Comparison of ENCODE assay signal across 8 mouse cellular contexts in the genomic region with DNA sequence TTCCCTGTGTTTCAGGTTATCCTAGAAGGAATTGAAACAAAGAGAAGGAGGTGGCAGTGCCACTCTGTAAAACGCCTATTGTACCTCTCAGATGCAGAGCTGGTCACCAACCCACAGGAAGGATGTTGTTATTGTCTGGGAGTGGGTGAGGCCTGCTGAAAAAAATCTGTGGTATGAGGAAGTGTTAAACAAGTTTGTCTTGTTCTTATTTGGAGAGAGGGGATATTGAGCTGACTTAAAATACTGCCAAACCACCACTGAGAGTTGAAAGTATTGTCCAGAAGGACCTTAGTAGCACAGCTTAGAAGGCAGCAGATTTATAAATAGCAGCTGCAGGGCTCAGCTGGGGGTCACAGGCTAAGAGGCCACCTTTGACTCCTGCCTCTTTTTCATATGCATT. TPM values are rescaled to one million over a fixed set of nuclear protein-coding genes. Genes with fewer than 3 reads are reported as not detected.
DNase-seq lines count a peak whose midpoint lies in the region; ATAC-seq and TF ChIP-seq lines count a peak whose summit lies in the region.

No protein-coding gene starts in this region.

- H3K9me3 ChIP-seq in hindbrain, embryonic 12.5 days (replicated peaks): no peaks in the 10 kb centered on the region
- no peaks in the 10 kb centered on the region for H3K9me3 ChIP-seq in hindbrain, embryonic 11.5 days (ENCODE audit: control insufficient read depth, low read length)
- no peaks in the 10 kb centered on the region for H3K9me3 ChIP-seq in hindbrain, postnatal 0 days (ENCODE audit: low read length)

- no peak for DNase-seq in hindbrain, embryonic 11.5 days (ENCODE audit: low spot score)
- DNase-seq in NIH3T3 (ENCODE audit: low read depth): peak; percentile 18
- DNase-seq in hindbrain, postnatal 0 days (ENCODE audit: low spot score): no peak
- no peak for DNase-seq in right cerebral cortex, postnatal 4 days
- no peak for DNase-seq in ovary, adult 18-20 months (ENCODE audit: low spot score)
- no peak for DNase-seq in adrenal gland, adult 18-20 months (ENCODE audit: low spot score in 2 of 2)

- H3K4me2 ChIP-seq in hindbrain, embryonic 12.5 days (replicated peaks): no peak overlapping the region
- no peak overlapping the region for H3K4me2 ChIP-seq in hindbrain, embryonic 11.5 days (replicated peaks; ENCODE audit: low read depth, low read length)
- H3K4me2 ChIP-seq in hindbrain, postnatal 0 days (ENCODE audit: low read depth, low read length): no peak overlapping the region
- H3K4me2 ChIP-seq in myocyte (ENCODE audit: low read depth): peak overlapping the region; percentile 51

- no peaks in the 10 kb centered on the region for H3K27me3 ChIP-seq in hindbrain, embryonic 12.5 days
- H3K27me3 ChIP-seq in hindbrain, embryonic 11.5 days (ENCODE audit: control insufficient read depth, insufficient read depth, low read length): no peaks in the 10 kb centered on the region
- no peaks in the 10 kb centered on the region for H3K27me3 ChIP-seq in hindbrain, postnatal 0 days (ENCODE audit: insufficient read depth, low read length)
- no peaks in the 10 kb centered on the region for H3K27me3 ChIP-seq in myocyte (ENCODE audit: control insufficient read depth, insufficient read depth, insufficient read length)

- peak overlapping the region; percentile 13; the same call in 1 of the 2 replicates for H3K27ac ChIP-seq in hindbrain, embryonic 12.5 days
- H3K27ac ChIP-seq in hindbrain, embryonic 11.5 days (ENCODE audit: low read depth, low read length): no peak overlapping the region
- H3K27ac ChIP-seq in hindbrain, postnatal 0 days: peak overlapping the region; percentile 15; the same call in 1 of the 2 replicates

- H3K79me2 ChIP-seq in myocyte (ENCODE audit: control insufficient read depth, insufficient read depth): no peaks in the 10 kb centered on the region

- no peak overlapping the region for H3K9ac ChIP-seq in hindbrain, embryonic 12.5 days
- no peak overlapping the region for H3K9ac ChIP-seq in hindbrain, embryonic 11.5 days (ENCODE audit: low read depth, low read length)
- no peak overlapping the region for H3K9ac ChIP-seq in hindbrain, postnatal 0 days (replicated peaks; ENCODE audit: low read length)

- no peak for ATAC-seq in hindbrain, embryonic 12.5 days (ENCODE audit: low FRiP score)
- ATAC-seq in hindbrain, embryonic 11.5 days (ENCODE audit: low FRiP score): no peak
- ATAC-seq in hindbrain, postnatal 0 days: no peak

- no peak overlapping the region for H3K4me3 ChIP-seq in hindbrain, embryonic 12.5 days
- no peak overlapping the region for H3K4me3 ChIP-seq in hindbrain, embryonic 11.5 days (ENCODE audit: low read depth, low read length)
- H3K4me3 ChIP-seq in hindbrain, postnatal 0 days (ENCODE audit: low read length): no peak overlapping the region
- no peak overlapping the region for H3K4me3 ChIP-seq in myocyte

- H3K4me1 ChIP-seq in hindbrain, embryonic 12.5 days: peaks cover 12% of the 10 kb centered on the region
- H3K4me1 ChIP-seq in hindbrain, embryonic 11.5 days (replicated peaks; ENCODE audit: control insufficient read depth, insufficient read depth, low read length): peaks cover 3% of the 10 kb centered on the region; the same call in 1 of the 2 replicates
- H3K4me1 ChIP-seq in hindbrain, postnatal 0 days (ENCODE audit: insufficient read depth, low read length): 0 out of 2 replicates have a peak, but pooled peaks cover 5% of the 10 kb centered on the region

- no peak for TF ChIP-seq POLR2A in myocyte (IDR thresholded peaks at IDR 0.05; ENCODE audit: insufficient read length, low read depth)

- 24% methylated on average over 1 of the region's 1 CpGs for WGBS in hindbrain, embryonic 12.5 days
- WGBS in hindbrain, embryonic 11.5 days: 37% methylated on average over 1 of the region's 1 CpGs
- WGBS in hindbrain, postnatal 0 days: 11% methylated on average over 1 of the region's 1 CpGs

- H3ac ChIP-seq in myocyte (ENCODE audit: control insufficient read depth, insufficient read length): no peak overlapping the region

- no peak for TF ChIP-seq CTCF in hindbrain, postnatal 0 days (IDR thresholded peaks at IDR 0.05; ENCODE audit: low read depth)

- no peaks in the 10 kb centered on the region for H3K36me3 ChIP-seq in hindbrain, embryonic 12.5 days
- H3K36me3 ChIP-seq in hindbrain, embryonic 11.5 days (ENCODE audit: control insufficient read depth, insufficient read depth, low read length): no peaks in the 10 kb centered on the region
- no peaks in the 10 kb centered on the region for H3K36me3 ChIP-seq in hindbrain, postnatal 0 days (ENCODE audit: insufficient read depth, low read length)
- H3K36me3 ChIP-seq in myocyte (ENCODE audit: control insufficient read depth, insufficient read depth): no peaks in the 10 kb centered on the region

TF ChIP-seq in myocyte, 11 proteins besides CTCF, POLR2A, EP300 and RAD21:
- TF ChIP-seq USF1 (IDR thresholded peaks at IDR 0.05; ENCODE audit: low read depth): no peak
- TF ChIP-seq CEBPB (IDR thresholded peaks at IDR 0.05; ENCODE audit: insufficient read depth, poor library complexity, severe bottlenecking): no peak
- TF ChIP-seq MAX (IDR thresholded peaks at IDR 0.05; ENCODE audit: low read depth): no peak
- no peak for TF ChIP-seq E2F4 (IDR thresholded peaks at IDR 0.05; ENCODE audit: insufficient read depth)
- no peak for TF ChIP-seq MYOD1 (IDR thresholded peaks at IDR 0.05; ENCODE audit: control insufficient read depth in 1 of 3, insufficient read length in 2 of 3, low read depth in 2 of 3)
- TF ChIP-seq TCF3 (IDR thresholded peaks at IDR 0.05; ENCODE audit: insufficient read length, low read depth): no peak
- no peak for TF ChIP-seq POLR2AphosphoS2 (IDR thresholded peaks at IDR 0.05; ENCODE audit: insufficient read length, low read depth)
- TF ChIP-seq REST (IDR thresholded peaks at IDR 0.05; ENCODE audit: insufficient read depth, insufficient read length): no peak
- no peak for TF ChIP-seq TCF12 (IDR thresholded peaks at IDR 0.05; ENCODE audit: insufficient read depth, poor library complexity, severe bottlenecking)

RNA-seq across cellular contexts. Expression of gene Maml2, which starts 25.9 kb away (rescaled TPM):
- polyA plus RNA-seq in hindbrain, embryonic 12.5 days (2016; fragmentation: Nextera tagmentation; extraction: Ambion mirVana): 13.6 and 14.1 TPM in 2 replicates
- 10.4 and 11.4 TPM in 2 replicates for polyA plus RNA-seq in hindbrain, embryonic 11.5 days (2014; fragmentation: Nextera tagmentation; extraction: Ambion mirVana)
- total RNA-seq in hindbrain, postnatal 0 days (2014; rRNA removed): 11.2 and 11.6 TPM in 2 replicates
- 11.4 and 11.6 TPM in 2 replicates for polyA plus RNA-seq in hindbrain, postnatal 0 days (2015; fragmentation: Nextera tagmentation; extraction: Ambion mirVana)
- polyA plus RNA-seq in myocyte (2012; fragmentation: generic; extraction: Trizol): 1.3 TPM
- 1 to 10 TPM; 5.0 to 6.5 TPM for total RNA-seq in adrenal gland, adult 18-20 months (2021)
